Mouse (Mus musculus) heart, postnatal 0 days (tissue): ENCODE data around the gene Hyal3.

Experiments used
- CTCF ChIP-seq: IDR thresholded peaks from 2 replicates; pipeline ENCODE4 v1.5.1; 2016; ENCODE audit warnings: antibody characterized with exemption, control low read depth, low read depth
- EP300 ChIP-seq: IDR thresholded peaks from 2 replicates; pipeline ENCODE4 v1.6.1; 2016; ENCODE audit warnings: antibody characterized with exemption, low read depth

- TF ChIP-seq EP300 (no peak; the same call in 1 of the 2 replicates), CTCF (no peak)
These were observed 52.6 kb downstream of the Hyal3 start for GRCm38 (mm10) chr9:107633091-107633660.
